Mouse (Mus musculus) heart, postnatal 10 days (tissue): ENCODE measurements at regions not wholly inside any gene's neighbourhood (a gene's known extent, or its start where the extent isn't known, plus 50 kb on each side); places are given as distances from the start of the nearest gene placed in this dataset.
A peak's percentile ranks its signal among the peaks of the same experiment; 100 is the strongest.

Experiments
- DNase-seq, 2 experiments: peaks; one replicate each; pipeline ENCODE4 v3.0.0; 2021
- intact Hi-C: fragments of 180-260 bp; cut with DNase I; formaldehyde crosslinking; loops from one replicate; pipeline ENCODE4 v1.15.1; 2025

GRCm38 (mm10) chr13:52041467-52042421, 195.3 kb downstream of the Gadd45g start:
- DNase-seq, result peak; percentile 74 to 78
- intact Hi-C loops, result loop anchor here (2.0 kb wide), 1 partner anchor 65 kb away; no protein-coding TSS in a partner anchor

- intact Hi-C loops, result no loop called here
- no peak for DNase-seq
These were observed 196.4 kb downstream of the Gadd45g start for GRCm38 (mm10) chr13:52042867-52043266.

- DNase-seq, result no peak
- intact Hi-C loops, result no loop called here
These were observed 197.4 kb downstream of the Gadd45g start for GRCm38 (mm10) chr13:52043916-52044315.

- no peak for DNase-seq
- intact Hi-C loops, result no loop called here
These were observed 198.9 kb downstream of the Gadd45g start for GRCm38 (mm10) chr13:52045349-52045748.

- intact Hi-C loops, result loop anchor here (2.0 kb wide), 1 partner anchor 199 kb away; the partner anchor contains the start of gene Gadd45g
- peak; percentile 72 to 77 for DNase-seq
These were observed 199.5 kb downstream of the Gadd45g start for GRCm38 (mm10) chr13:52046020-52046419.

GRCm38 (mm10) chr13:52046700-52047099, 200.2 kb downstream of the Gadd45g start:
- intact Hi-C loops, result loop anchor here (1.0 to 2.0 kb wide), 2 partner anchors 12 to 200 kb away; partner anchors contain the start of gene Gadd45g
- peak; percentile 54 to 63 for DNase-seq

- intact Hi-C loops, result loop anchor here (1.0 to 2.0 kb wide), 2 partner anchors 10 to 201 kb away; partner anchors contain the start of gene Gadd45g
- no peak for DNase-seq
These were observed 201.5 kb downstream of the Gadd45g start for GRCm38 (mm10) chr13:52047937-52048336.

GRCm38 (mm10) chr13:52048777-52049176, 202.3 kb downstream of the Gadd45g start:
- intact Hi-C loops, result no loop called here
- no peak for DNase-seq

GRCm38 (mm10) chr13:52049249-52049648, 202.8 kb downstream of the Gadd45g start:
- intact Hi-C loops, result no loop called here
- no peak for DNase-seq

- DNase-seq, result no peak
- intact Hi-C loops, result no loop called here
These were observed 209.3 kb downstream of the Gadd45g start for GRCm38 (mm10) chr13:52055741-52056140.

GRCm38 (mm10) chr13:52057456-52057855, 211.0 kb downstream of the Gadd45g start:
- intact Hi-C loops, result no loop called here
- no peak for DNase-seq

GRCm38 (mm10) chr13:52059756-52060417, 213.4 kb downstream of the Gadd45g start:
- intact Hi-C loops, result no loop called here
- no peak for DNase-seq

- intact Hi-C loops, result no loop called here
- no peak for DNase-seq
These were observed 214.0 kb downstream of the Gadd45g start for GRCm38 (mm10) chr13:52060418-52060870.

- intact Hi-C loops, result no loop called here
These were observed 215.0 kb downstream of the Gadd45g start for GRCm38 (mm10) chr13:52061454-52061853.

GRCm38 (mm10) chr13:52061881-52062280, 215.4 kb downstream of the Gadd45g start:
- intact Hi-C loops, result no loop called here
- DNase-seq, result no peak

More at GRCm38 (mm10) chr13:52061454-52061853, 215.0 kb downstream of the Gadd45g start:
- DNase-seq, result no peak

GRCm38 (mm10) chr13:52062576-52062975, 216.1 kb downstream of the Gadd45g start:
- no peak for DNase-seq
- intact Hi-C loops, result no loop called here

- intact Hi-C loops, result no loop called here
- no peak for DNase-seq
These were observed 218.8 kb downstream of the Gadd45g start for GRCm38 (mm10) chr13:52065274-52065673.

GRCm38 (mm10) chr13:52065720-52066119, 219.2 kb downstream of the Gadd45g start:
- intact Hi-C loops, result no loop called here
- no peak for DNase-seq

GRCm38 (mm10) chr13:52067048-52067447, 220.6 kb downstream of the Gadd45g start:
- DNase-seq, result no peak
- intact Hi-C loops, result no loop called here

- no peak for DNase-seq
- intact Hi-C loops, result no loop called here
These were observed 222.5 kb downstream of the Gadd45g start for GRCm38 (mm10) chr13:52068886-52069439.

GRCm38 (mm10) chr13:52069714-52070113, 223.2 kb downstream of the Gadd45g start:
- intact Hi-C loops, result no loop called here
- no peak for DNase-seq
